Mouse (Mus musculus): ENCODE measurements around the gene Padi6.
A peak's percentile ranks its signal among the peaks of the same experiment; 100 is the strongest.

Padi6 gene

GRCm38 (mm10) chr4:140707615-140708014, 34.8 kb downstream of the Padi6 start:
- no peak for DNase-seq (ENCODE audit: low read depth)

- DNase-seq (ENCODE audit: low read depth) = no peak
Measured at GRCm38 (mm10) chr4:140704166-140704565, 38.3 kb downstream of the Padi6 start.

- DNase-seq (ENCODE audit: low read depth) = no peak
Measured at GRCm38 (mm10) chr4:140703636-140704035, 38.8 kb downstream of the Padi6 start.

- no peak for DNase-seq (ENCODE audit: low read depth)
Measured at GRCm38 (mm10) chr4:140702611-140703327, 39.7 kb downstream of the Padi6 start.

GRCm38 (mm10) chr4:140701716-140702561, 40.5 kb downstream of the Padi6 start:
- no peak for DNase-seq (ENCODE audit: low read depth)

- DNase-seq (ENCODE audit: low read depth) = no peak
Measured at GRCm38 (mm10) chr4:140701049-140701715, 41.3 kb downstream of the Padi6 start.

GRCm38 (mm10) chr4:140700269-140701018, 42.0 kb downstream of the Padi6 start, which contains the start of gene Rcc2:
TSS of gene Rcc2 (plus strand) at chr4:140700541.
- DNase-seq (ENCODE audit: low read depth) = no peak

GRCm38 (mm10) chr4:140699441-140700127, 42.9 kb downstream of the Padi6 start:
- DNase-seq (ENCODE audit: low read depth) = peak; percentile 88

GRCm38 (mm10) chr4:140695675-140696585, 46.5 kb downstream of the Padi6 start:
- no peak for DNase-seq (ENCODE audit: low read depth)

- no peak for DNase-seq (ENCODE audit: low read depth)
Measured at GRCm38 (mm10) chr4:140695146-140695545, 47.3 kb downstream of the Padi6 start.

GRCm38 (mm10) chr4:140694551-140695060, 47.8 kb downstream of the Padi6 start:
- no peak for DNase-seq (ENCODE audit: low read depth)

GRCm38 (mm10) chr4:140693513-140693912, 48.9 kb downstream of the Padi6 start:
- DNase-seq (ENCODE audit: low read depth) = no peak

- no peak for DNase-seq (ENCODE audit: low read depth)
Measured at GRCm38 (mm10) chr4:140691481-140691880, 51.0 kb downstream of the Padi6 start.

- no peak for DNase-seq (ENCODE audit: low read depth)
Measured at GRCm38 (mm10) chr4:140689873-140690655, 52.4 kb downstream of the Padi6 start.

GRCm38 (mm10) chr4:140688826-140689425, 53.5 kb downstream of the Padi6 start:
- DNase-seq (ENCODE audit: low read depth) = no peak

GRCm38 (mm10) chr4:140688044-140688825, 54.2 kb downstream of the Padi6 start:
- DNase-seq (ENCODE audit: low read depth) = no peak

- no peak for DNase-seq (ENCODE audit: low read depth)
Measured at GRCm38 (mm10) chr4:140684881-140685303, 57.6 kb downstream of the Padi6 start.
